Mouse (Mus musculus) A20 (cell line): Measurements from ENCODE around the gene Gjd3.
A peak's percentile ranks its signal among the peaks of the same experiment; 100 is the strongest.
"Not testable (repeated sequence)": the region's sequence is repeated elsewhere in the genome, so short reads cannot be mapped to it uniquely, and the experiment has no call there.

Source experiments
- DNase-seq: peaks from one replicate; pipeline ENCODE4 v3.0.0-alpha.2; 2011; ENCODE audit warnings: low read depth, low spot score

Gjd3 gene

GRCm38 (mm10) chr11:98933847-98934246 is 49.0 kb downstream of the Gjd3 start:
- DNase-seq = not testable (repeated sequence)

GRCm38 (mm10) chr11:98933151-98933550 is 49.7 kb downstream of the Gjd3 start:
- DNase-seq = peak; percentile 59

GRCm38 (mm10) chr11:98932293-98933091 is 50.3 kb downstream of the Gjd3 start:
- no peak for DNase-seq
